Mouse (Mus musculus) E14TG2a.4 (cell line): Measurements from ENCODE around the gene Hnrnpa3.

Source experiments
- CTCF ChIP-seq: conservative IDR thresholded peaks from 2 replicates; pipeline ENCODE4 v1.5.1; 2014; ENCODE audit warnings: low read length
- NANOG ChIP-seq: IDR thresholded peaks from 2 replicates; pipeline ENCODE4 v1.6.1; 2014; ENCODE audit warnings: borderline replicate concordance, low read length, mixed read lengths
- POU5F1 ChIP-seq: IDR thresholded peaks from 2 replicates; pipeline ENCODE4 v1.6.1; 2014; ENCODE audit warnings: low read length, borderline replicate concordance

GRCm38 (mm10) chr2:75645251-75645650 is 13.8 kb upstream of the Hnrnpa3 start:
- no peak for TF ChIP-seq CTCF
- TF ChIP-seq NANOG: no peak
- TF ChIP-seq POU5F1: no peak
